Mouse (Mus musculus) hindbrain, postnatal 0 days (tissue): ENCODE data around the gene Ier2. TPM values are rescaled to one million over a fixed set of nuclear protein-coding genes. Genes with fewer than 3 reads are reported as not detected.

ENCODE experiments used
- ATAC-seq: fragments of 200-750 bp; cut with Nextera tagmentation; 2 replicates; pipeline ENCODE4 v1.8.0; 2017; ENCODE audit warnings: mild to moderate bottlenecking, moderate TSS enrichment, moderate library complexity
- DNase-seq: peaks from one replicate; pipeline ENCODE4 v3.0.0-alpha.2; 2015; ENCODE audit warnings: low spot score
- H3K27ac ChIP-seq: fragments of 300-500 bp; sonication (generic); 2 replicates; pipeline ENCODE4 v1.5.1; 2014; ENCODE audit warnings: mild to moderate bottlenecking
- H3K27me3 ChIP-seq: fragments of 300-500 bp; sonication (generic); 2 replicates; pipeline ENCODE4 v1.6.1; 2014; ENCODE audit warnings: low read length, mixed read lengths; ENCODE audit not compliant: insufficient read depth
- H3K36me3 ChIP-seq: fragments of 300-500 bp; sonication (generic); 2 replicates; pipeline ENCODE4 v1.6.1; 2014; ENCODE audit warnings: low read length, mixed read lengths; ENCODE audit not compliant: insufficient read depth
- H3K4me1 ChIP-seq: fragments of 300-500 bp; sonication (generic); 2 replicates; pipeline ENCODE4 v1.6.1; 2014; ENCODE audit warnings: antibody characterized with exemption, low read length, mixed read lengths; ENCODE audit not compliant: insufficient read depth
- H3K4me2 ChIP-seq: fragments of 300-500 bp; sonication (generic); 2 replicates; pipeline ENCODE4 v1.6.1; 2014; ENCODE audit warnings: low read depth, mild to moderate bottlenecking, low read length, moderate library complexity, mixed read lengths
- H3K4me3 ChIP-seq: fragments of 300-500 bp; sonication (generic); 2 replicates; pipeline ENCODE4 v1.5.1; 2014; ENCODE audit warnings: low read length
- H3K9ac ChIP-seq: fragments of 300-500 bp; sonication (generic); replicated peaks from 2 replicates; pipeline ENCODE4 v1.6.1; 2014; ENCODE audit warnings: mild to moderate bottlenecking, low read length, moderate library complexity, mixed read lengths
- H3K9me3 ChIP-seq: fragments of 300-500 bp; sonication (generic); 2 replicates; pipeline ENCODE4 v1.6.1; 2016; ENCODE audit warnings: low read length, mixed read lengths
- CTCF ChIP-seq: IDR thresholded peaks from 2 replicates; pipeline ENCODE4 v1.5.1; 2016; ENCODE audit warnings: antibody characterized with exemption, control low read depth, low read depth
- WGBS: fragments of 180-500 bp; shearing (Covaris S2); extraction: QIAGEN DNeasy Blood & Tissue Kit; methylation state at CpG from one replicate; pipeline ENCODE4 v1.1.7; 2014; 5-methylcytosine and 5-hydroxymethylcytosine counted together
- polyA plus RNA-seq: library from polyadenylated mRNA; unstranded; fragments of >200 nt; fragmentation: Nextera tagmentation; extraction: Ambion mirVana; gene quantifications from 2 replicates; pipeline ENCODE4 v1.2.1, GENCODE M21; 2015
- total RNA-seq: library from RNA; depleted of rRNA; stranded (reverse); fragments of >200 nt; gene quantifications from 2 replicates; pipeline ENCODE4 v1.2.3, GENCODE M21; 2014

The Ier2 gene
- total and polyA plus RNA-seq, 2 experiments from 2014 or later = 12.5 to 20.9 TPM

DNA sequence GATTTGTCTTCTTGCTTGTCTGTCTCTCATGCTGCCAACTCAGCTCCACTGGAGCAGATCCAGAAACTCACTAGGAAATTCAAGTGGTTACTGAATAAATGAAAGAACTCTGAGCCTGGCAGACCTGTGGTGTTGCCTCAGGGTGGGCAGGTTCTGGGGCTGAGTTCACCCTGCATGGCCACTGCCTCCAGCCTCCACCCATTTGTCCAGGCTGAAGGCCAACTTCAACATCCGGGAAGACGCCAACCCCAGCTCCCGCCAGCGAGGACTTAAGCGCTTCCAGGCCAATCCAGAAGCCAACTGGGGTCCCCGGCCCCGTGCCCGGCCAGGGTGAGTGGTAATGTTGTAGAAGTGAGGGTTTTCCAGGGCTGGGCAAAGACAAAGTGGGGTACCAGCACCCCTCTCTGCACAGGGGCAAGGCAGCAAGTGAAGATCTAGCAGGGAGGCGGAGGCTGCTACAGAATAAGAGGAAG, 36.3 kb upstream of the Ier2 start:
- no peaks in the 10 kb centered on the region for H3K9me3 ChIP-seq
- peak overlapping the region; percentile 51; the same call in 1 of the 2 replicates for H3K27ac ChIP-seq
- 53% methylated on average over 9 of the region's 9 CpGs for WGBS
- H3K9ac ChIP-seq = no peak overlapping the region
- no peak for DNase-seq
- no peak overlapping the region for H3K4me2 ChIP-seq
- no peak for TF ChIP-seq CTCF
- H3K27me3 ChIP-seq = peaks cover 6% of the 10 kb centered on the region
- peaks cover 24% of the 10 kb centered on the region for H3K36me3 ChIP-seq
- no peaks in the 10 kb centered on the region for H3K4me1 ChIP-seq
- H3K4me3 ChIP-seq = no peak overlapping the region
- no peak for ATAC-seq

DNA sequence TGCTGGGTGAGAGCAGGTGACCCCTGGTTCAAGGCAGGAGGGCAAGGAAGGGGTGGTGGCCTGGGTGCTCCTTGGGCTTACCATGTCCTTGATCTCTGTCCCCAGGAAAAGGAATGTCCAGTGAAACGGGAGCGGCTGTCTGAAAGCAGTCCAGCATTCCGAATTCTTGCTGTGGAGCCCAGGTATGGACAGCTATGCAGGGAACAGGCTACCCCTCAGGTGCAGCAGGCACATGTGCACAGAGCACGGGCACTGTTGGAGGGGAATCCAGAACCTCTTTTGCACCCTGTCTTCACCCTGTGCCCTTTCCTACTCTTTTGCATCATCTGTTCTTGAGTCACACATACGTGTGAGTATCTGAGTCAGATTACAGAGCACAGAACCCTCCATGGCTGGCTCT, 35.6 kb upstream of the Ier2 start:
- WGBS = 91% methylated on average over 5 of the region's 5 CpGs
- H3K36me3 ChIP-seq = peaks cover 24% of the 10 kb centered on the region
- H3K4me1 ChIP-seq = no peaks in the 10 kb centered on the region
- no peak overlapping the region for H3K9ac ChIP-seq
- ATAC-seq (no peak), DNase-seq (no peak)
- H3K4me2 ChIP-seq = no peak overlapping the region
- no peaks in the 10 kb centered on the region for H3K9me3 ChIP-seq
- peaks cover 6% of the 10 kb centered on the region for H3K27me3 ChIP-seq
- TF ChIP-seq CTCF = no peak
- H3K27ac ChIP-seq = no peak overlapping the region
- H3K4me3 ChIP-seq = no peak overlapping the region

DNA sequence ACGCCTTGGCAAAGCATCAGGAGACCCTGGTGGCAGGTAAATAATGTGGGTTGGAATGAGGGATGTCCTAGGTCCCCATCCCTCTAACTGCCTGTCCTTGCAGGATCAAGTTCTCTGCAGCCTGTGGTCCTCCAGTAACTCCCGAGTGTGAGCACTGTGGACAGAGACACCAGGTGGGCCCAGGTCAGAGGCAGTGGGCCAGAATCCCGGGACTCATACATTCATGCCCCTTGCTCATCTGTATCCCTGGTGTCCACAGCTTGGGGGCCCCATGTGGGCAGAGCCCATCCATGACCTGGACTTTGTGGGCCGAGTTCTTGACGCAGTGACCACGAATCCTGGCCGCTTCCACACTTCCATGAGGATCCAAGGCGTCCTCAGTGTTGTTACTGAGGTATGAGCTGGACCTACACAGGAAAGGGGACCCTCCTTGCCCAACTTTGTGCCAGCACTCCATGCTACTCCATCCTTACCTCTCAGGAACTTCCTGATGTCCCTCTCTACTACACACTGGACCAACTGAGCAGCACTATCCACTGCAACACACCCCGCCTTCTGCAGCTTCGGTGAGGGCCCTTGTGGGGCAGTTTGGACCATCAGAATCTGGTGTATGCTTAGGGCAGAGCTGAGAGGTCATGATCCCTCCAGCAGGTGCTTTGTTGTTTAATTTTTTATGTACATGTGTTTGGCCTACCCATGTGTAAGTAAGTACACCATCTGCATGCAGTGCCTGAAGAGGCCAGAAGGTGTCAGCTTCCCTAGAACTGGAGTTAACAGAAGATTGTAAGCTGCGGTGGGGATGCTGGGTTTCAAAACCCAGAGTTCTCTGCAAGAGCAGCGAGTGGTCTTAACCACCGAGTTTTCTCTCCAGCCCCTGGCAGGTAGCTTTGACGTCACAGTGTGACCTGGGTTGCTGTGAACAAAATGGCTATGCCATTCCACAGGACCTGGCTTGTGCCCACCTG, 34.8 kb upstream of the Ier2 start:
- Histone ChIP-seq H3K4me3 (no peak overlapping the region), H3K9me3 (no peaks in the 10 kb centered on the region), H3K4me2 (no peak overlapping the region), H3K36me3 (peaks cover 32% of the 10 kb centered on the region), H3K4me1 (no peaks in the 10 kb centered on the region), H3K9ac (no peak overlapping the region), H3K27me3 (peaks cover 2% of the 10 kb centered on the region), H3K27ac (no peak overlapping the region)
- TF ChIP-seq CTCF = peak; percentile 78
- ATAC-seq = peak; percentile 47; the same call in 1 of the 2 replicates
- DNase-seq = peak; percentile 82
- 81% methylated on average over 14 of the region's 14 CpGs for WGBS

DNA sequence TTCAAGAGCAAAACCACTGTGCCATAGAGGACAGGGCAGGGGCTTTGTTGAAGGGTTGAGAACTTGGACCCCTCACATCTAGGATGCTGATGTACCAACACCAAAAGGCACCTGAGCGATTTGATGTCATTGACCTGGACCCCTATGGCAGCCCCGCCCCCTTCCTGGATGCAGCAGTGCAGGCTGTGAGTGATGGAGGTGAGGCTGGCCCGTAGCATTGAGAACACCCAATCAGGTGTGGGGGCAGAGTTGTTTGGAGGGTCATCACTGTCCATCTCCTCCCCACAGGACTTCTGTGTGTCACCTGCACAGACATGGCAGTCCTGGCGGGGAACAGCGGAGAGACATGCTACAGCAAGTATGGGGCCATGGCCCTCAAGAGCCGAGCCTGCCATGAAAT, 32.5 kb upstream of the Ier2 start:
- Histone ChIP-seq H3K4me3 (no peak overlapping the region), H3K4me2 (no peak overlapping the region), H3K27ac (no peak overlapping the region), H3K9ac (no peak overlapping the region), H3K9me3 (no peaks in the 10 kb centered on the region), H3K4me1 (no peaks in the 10 kb centered on the region), H3K27me3 (no peaks in the 10 kb centered on the region), H3K36me3 (peaks cover 38% of the 10 kb centered on the region)
- ATAC-seq = no peak
- 89% methylated on average over 6 of the region's 6 CpGs for whole genome bisulfite sequencing
- DNase-seq = no peak
- TF ChIP-seq CTCF = no peak

DNA sequence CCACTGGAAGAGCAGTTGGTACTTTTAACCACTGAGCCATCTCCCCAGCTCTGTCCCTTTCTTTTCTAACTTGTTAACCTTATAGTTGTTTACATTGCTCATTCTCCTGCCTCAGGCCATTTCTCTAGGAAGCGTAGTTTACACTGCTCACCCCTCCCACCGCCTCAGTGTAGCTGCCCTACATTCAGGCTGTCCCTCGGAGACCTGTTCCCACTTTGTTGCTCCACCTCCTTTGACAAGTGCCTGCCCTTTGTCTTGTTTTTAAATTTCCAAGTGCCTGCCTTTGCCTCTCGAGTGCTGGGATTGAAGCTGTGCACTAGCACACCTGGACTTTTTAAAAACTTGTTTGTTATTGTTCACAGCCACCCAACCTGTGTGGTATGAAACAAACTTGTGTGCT, 30.7 kb upstream of the Ier2 start:
- TF ChIP-seq CTCF = no peak
- no peak overlapping the region for H3K4me2 ChIP-seq
- no peak for DNase-seq
- H3K27ac ChIP-seq = no peak overlapping the region
- no peaks in the 10 kb centered on the region for H3K27me3 ChIP-seq
- H3K9me3 ChIP-seq = no peaks in the 10 kb centered on the region
- ATAC-seq = no peak
- no peak overlapping the region for H3K4me3 ChIP-seq
- 75% methylated on average over 4 of the region's 4 CpGs for WGBS
- no peak overlapping the region for H3K9ac ChIP-seq
- H3K4me1 ChIP-seq = peaks cover 4% of the 10 kb centered on the region; the same call in 1 of the 2 replicates
- peaks cover 32% of the 10 kb centered on the region for H3K36me3 ChIP-seq

DNA sequence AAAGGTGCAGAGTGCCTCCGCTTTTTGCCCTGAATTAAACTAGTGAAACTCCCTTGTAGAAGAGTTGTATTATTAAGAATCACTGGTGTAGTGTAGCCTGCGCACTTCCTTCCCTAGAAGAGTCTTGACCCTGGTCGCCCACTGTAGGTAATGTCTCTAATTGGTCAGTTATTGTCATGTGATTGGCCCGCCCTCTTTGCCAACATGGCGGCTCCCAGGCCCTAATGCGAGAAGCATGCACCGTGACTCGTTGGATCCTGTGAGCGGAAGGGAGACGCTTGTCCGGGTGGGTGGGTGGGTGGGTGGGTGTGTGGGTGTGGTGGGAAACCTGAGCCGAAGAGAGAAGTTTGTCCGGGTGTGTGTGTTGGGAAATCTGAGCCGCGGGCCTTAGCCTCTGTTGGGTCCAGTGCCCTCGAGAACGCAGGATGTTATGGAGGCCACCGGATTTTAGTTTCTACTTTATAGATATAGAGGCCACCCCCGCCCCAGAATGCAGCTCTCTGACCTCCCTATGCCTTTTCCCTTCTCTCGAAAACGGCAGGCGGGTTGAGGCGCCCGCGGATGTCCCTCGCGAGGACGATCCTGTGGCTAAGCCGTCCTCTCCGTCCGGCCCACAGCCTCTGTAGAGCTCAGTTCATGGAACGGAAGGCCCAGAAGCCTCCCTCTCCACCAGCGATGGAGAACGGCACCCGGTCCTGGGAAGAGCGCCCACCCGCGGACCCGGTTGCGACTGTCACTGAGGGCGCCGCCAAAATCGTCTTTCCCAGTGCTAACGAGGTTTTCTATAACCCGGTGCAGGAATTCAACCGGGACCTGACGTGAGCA, 26.7 kb upstream of the Ier2 start:
- H3K27me3 ChIP-seq = no peaks in the 10 kb centered on the region
- WGBS = under 1% methylated on average over 47 of the region's 47 CpGs
- H3K36me3 ChIP-seq = peaks cover 15% of the 10 kb centered on the region
- peak; percentile 94 for DNase-seq
- peak; percentile 90 for ATAC-seq
- H3K27ac ChIP-seq = peak overlapping the region; percentile 66; the same call in 1 of the 2 replicates
- H3K9ac ChIP-seq = peak overlapping the region; percentile 65
- H3K4me1 ChIP-seq = peaks cover 22% of the 10 kb centered on the region
- peak overlapping the region; percentile 64 for H3K4me3 ChIP-seq
- H3K9me3 ChIP-seq = no peaks in the 10 kb centered on the region
- peak; percentile 42 for TF ChIP-seq CTCF
- H3K4me2 ChIP-seq = peak overlapping the region; percentile 92
